Mouse (Mus musculus) hindbrain, embryonic 12.5 days (tissue): ENCODE data around the gene Araf. TPM values are rescaled to one million over a fixed set of nuclear protein-coding genes. Genes with fewer than 3 reads are reported as not detected.

Experiments
- ATAC-seq: fragments of 200-750 bp; cut with Nextera tagmentation; 2 replicates; pipeline ENCODE4 v1.8.0; 2017; ENCODE audit warnings: moderate TSS enrichment; ENCODE audit not compliant: low FRiP score
- H3K27ac ChIP-seq: fragments of 300-500 bp; sonication (generic); 2 replicates; pipeline ENCODE4 v1.5.1; 2016; ENCODE audit warnings: mild to moderate bottlenecking
- H3K27me3 ChIP-seq: fragments of 300-500 bp; sonication (generic); 2 replicates; pipeline ENCODE4 v1.6.1; 2016; ENCODE audit warnings: mild to moderate bottlenecking
- H3K36me3 ChIP-seq: fragments of 300-500 bp; sonication (generic); 2 replicates; pipeline ENCODE4 v1.6.1; 2016; ENCODE audit warnings: mild to moderate bottlenecking
- H3K4me1 ChIP-seq: fragments of 300-500 bp; sonication (generic); 2 replicates; pipeline ENCODE4 v1.6.1; 2016
- H3K4me2 ChIP-seq: fragments of 300-500 bp; sonication (generic); replicated peaks from 2 replicates; pipeline ENCODE4 v1.6.1; 2016; ENCODE audit warnings: mild to moderate bottlenecking
- H3K4me3 ChIP-seq: fragments of 300-500 bp; sonication (generic); 2 replicates; pipeline ENCODE4 v1.5.1; 2016; ENCODE audit warnings: mild to moderate bottlenecking
- H3K9ac ChIP-seq: fragments of 300-500 bp; sonication (generic); 2 replicates; pipeline ENCODE4 v1.6.1; 2016; ENCODE audit warnings: mild to moderate bottlenecking, moderate library complexity
- H3K9me3 ChIP-seq: fragments of 300-500 bp; sonication (generic); replicated peaks from 2 replicates; pipeline ENCODE4 v1.6.1; 2016; ENCODE audit warnings: mild to moderate bottlenecking
- WGBS: fragments of 180-500 bp; shearing (Covaris S2); methylation state at CpG from one replicate; pipeline ENCODE4 v1.1.7; 2016; 5-methylcytosine and 5-hydroxymethylcytosine counted together
- polyA plus RNA-seq: library from polyadenylated mRNA; unstranded; fragments of >200 nt; fragmentation: Nextera tagmentation; extraction: Ambion mirVana; gene quantifications from 2 replicates; pipeline ENCODE4 v1.2.1, GENCODE M21; 2016

Araf gene
- polyA plus RNA-seq, 1 experiment from 2014 or later = 154 TPM

DNA sequence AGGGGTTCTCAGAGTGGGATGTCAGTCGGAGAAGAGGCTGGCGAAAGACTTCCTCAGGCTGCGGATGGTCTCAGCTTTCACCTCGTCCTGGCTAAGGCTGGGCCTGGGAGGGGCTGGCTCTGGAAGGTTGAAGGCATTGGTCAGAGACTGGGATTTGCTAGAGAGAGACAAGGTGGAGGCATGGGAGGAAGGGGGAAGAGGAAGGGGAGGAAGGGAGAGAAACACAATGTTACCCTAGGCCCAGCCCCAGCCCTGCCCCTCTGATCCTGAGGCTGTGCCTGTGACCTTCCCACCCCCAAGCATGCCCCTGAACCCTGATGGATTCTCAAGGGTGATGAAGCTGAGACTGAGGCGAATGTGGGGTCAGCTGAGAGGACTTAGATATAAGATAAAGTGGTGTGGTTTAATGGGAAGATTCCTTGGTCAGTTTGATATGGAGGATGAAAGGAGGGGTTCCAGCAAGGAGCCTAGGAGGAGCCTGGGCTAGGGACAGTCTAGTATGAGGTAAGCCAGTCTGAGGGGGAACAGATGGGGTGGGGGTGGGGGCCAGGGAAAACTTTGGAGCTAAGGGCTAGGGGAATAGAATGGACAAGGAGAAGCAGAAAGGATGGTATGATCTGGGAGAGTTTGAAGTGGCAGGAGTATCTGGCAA lies 64.0 kb downstream of the Araf start:
- no peak overlapping the region for H3K9ac ChIP-seq
- H3K9me3 ChIP-seq = 0 out of 2 replicates have a peak, but pooled peaks cover 6% of the 10 kb centered on the region
- H3K4me2 ChIP-seq = no peak overlapping the region
- H3K27me3 ChIP-seq = no peaks in the 10 kb centered on the region
- peaks cover 8% of the 10 kb centered on the region; the same call in 1 of the 2 replicates for H3K36me3 ChIP-seq
- 58% methylated on average over 5 of the region's 5 CpGs for WGBS
- no peak overlapping the region for H3K4me3 ChIP-seq
- H3K4me1 ChIP-seq = no peaks in the 10 kb centered on the region
- no peak overlapping the region for H3K27ac ChIP-seq
- ATAC-seq = no peak

DNA sequence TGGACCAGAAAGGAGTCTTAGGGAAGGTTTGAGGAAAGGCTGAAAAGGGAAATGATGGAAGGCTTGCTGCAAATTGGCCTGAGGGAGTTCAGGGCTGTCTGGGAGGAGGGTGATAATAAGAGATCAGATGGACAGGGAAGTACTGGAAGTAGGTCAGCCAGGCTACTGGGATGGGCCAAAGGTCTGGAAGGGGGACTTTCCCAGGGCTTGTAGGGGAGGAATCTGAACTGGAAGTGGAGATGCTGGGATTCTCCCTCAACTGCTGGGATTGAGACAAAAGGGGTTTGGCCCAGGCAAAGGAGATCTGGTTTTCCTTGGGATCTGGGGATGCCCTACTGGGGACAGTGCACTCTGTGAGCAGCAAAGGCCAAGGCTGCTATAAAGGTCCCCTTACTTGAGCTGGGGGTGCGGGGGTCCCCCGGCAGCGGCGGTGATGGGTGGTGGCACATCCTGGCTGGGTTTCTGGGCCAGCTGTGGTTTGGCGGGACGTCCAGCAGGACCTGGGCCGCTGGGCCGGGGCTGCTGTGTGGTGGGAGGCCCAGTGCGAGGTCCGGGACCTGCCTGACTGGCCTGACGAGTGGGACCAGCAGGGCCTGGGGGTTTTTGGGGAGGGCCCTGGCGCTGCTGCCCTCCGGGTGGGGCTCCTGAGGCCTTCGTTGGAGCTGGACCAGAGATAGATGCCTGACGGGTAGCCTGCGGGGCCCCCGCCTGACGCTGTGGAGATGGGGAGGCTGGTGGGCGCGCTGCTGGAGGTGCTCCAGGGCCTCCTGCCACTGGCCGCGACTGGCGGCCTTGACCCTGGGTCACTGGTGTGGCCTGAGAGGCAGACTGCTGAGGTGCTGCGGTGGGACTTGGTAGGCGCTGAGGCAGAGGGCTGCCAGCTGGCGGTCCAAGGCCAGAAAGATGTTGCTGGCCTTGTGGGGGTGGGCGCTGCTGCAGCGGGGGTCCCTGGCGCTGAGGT lies 64.8 kb downstream of the Araf start:
- no peak for ATAC-seq
- 0 out of 2 replicates have a peak, but pooled peaks cover 6% of the 10 kb centered on the region for H3K9me3 ChIP-seq
- no peak overlapping the region for H3K4me2 ChIP-seq
- H3K27me3 ChIP-seq = no peaks in the 10 kb centered on the region
- no peak overlapping the region for H3K4me3 ChIP-seq
- H3K36me3 ChIP-seq = 0 out of 2 replicates have a peak, but pooled peaks cover 4% of the 10 kb centered on the region
- whole genome bisulfite sequencing = 46% methylated on average over 28 of the region's 29 CpGs
- no peak overlapping the region for H3K9ac ChIP-seq
- no peaks in the 10 kb centered on the region for H3K4me1 ChIP-seq
- H3K27ac ChIP-seq = no peak overlapping the region

DNA sequence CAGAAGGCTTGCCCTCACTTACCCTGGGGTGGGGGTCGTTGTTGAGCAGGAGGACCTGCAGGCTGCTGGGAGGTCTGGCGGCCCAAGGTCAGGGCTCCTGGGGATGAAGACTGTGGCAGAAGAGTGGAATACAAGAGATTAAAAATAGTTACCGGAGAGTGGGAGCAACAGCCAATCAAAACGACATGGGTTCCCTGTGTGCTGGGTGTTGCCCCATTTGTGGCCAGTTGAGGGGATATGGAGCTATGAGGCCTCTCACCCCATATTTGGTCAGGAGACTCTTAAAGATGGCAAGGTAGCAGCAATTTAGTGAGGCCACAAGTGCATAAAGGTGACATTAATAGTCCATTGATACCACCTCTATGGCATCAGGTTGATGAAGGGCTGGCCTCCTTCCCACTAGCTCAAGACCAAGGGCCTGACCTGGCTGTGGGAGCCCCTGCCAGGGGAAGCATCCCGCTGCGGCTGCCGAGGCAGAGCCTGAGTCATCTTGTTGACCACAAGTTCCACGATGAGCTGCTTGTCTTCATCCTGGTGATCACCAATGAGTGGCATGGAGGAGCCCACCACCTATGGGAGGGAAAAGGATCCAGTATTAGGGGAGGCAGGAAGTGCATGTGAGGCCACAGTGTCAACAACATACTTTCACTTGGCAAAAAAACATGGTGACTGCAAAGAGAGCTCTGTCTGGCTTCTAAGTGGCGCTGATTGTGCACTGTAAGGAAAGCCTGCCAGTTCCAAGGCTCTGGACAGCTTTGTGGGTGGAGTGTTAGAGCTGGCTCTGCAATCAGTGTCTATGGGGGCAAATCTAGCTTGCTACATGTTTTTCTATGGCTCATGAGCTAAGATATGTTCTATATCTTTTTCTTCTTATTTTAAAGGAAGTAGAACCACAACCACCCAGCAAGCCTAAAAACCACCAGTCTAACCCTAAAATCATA lies 65.8 kb downstream of the Araf start:
- Histone ChIP-seq H3K4me2 (no peak overlapping the region), H3K9ac (no peak overlapping the region), H3K4me1 (no peaks in the 10 kb centered on the region), H3K36me3 (0 out of 2 replicates have a peak, but pooled peaks cover under 1% of the 10 kb centered on the region), H3K27me3 (no peaks in the 10 kb centered on the region), H3K27ac (no peak overlapping the region), H3K9me3 (0 out of 2 replicates have a peak, but pooled peaks cover 6% of the 10 kb centered on the region), H3K4me3 (no peak overlapping the region)
- WGBS = 73% methylated on average over 9 of the region's 9 CpGs
- no peak for ATAC-seq

DNA sequence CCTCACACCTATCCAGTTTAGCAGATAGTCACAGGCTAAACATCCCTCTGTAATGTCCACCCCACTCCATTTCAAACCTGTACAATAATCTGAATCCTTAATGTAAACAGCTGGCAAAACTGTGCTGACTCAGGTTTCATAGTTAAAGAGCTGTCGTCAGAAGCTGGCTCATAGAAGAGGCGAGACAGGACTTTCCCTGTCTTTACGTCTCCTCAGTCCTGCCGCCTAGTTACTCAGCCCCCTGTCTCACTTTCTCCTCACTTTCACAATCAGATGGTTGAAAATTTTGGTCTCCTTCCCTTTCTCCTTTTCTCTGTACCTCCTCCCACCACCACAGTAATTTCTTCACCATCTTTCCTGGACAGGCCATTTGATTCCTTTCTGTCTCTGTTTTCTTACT lies 70.5 kb downstream of the Araf start:
- no peak overlapping the region for H3K27ac ChIP-seq
- H3K4me1 ChIP-seq = no peaks in the 10 kb centered on the region
- no peaks in the 10 kb centered on the region for H3K36me3 ChIP-seq
- 64% methylated on average over 4 of the region's 4 CpGs for WGBS
- no peak overlapping the region for H3K4me3 ChIP-seq
- ATAC-seq = no peak
- H3K9ac ChIP-seq = no peak overlapping the region
- H3K9me3 ChIP-seq = no peaks in the 10 kb centered on the region
- H3K27me3 ChIP-seq = no peaks in the 10 kb centered on the region
- H3K4me2 ChIP-seq = no peak overlapping the region

DNA sequence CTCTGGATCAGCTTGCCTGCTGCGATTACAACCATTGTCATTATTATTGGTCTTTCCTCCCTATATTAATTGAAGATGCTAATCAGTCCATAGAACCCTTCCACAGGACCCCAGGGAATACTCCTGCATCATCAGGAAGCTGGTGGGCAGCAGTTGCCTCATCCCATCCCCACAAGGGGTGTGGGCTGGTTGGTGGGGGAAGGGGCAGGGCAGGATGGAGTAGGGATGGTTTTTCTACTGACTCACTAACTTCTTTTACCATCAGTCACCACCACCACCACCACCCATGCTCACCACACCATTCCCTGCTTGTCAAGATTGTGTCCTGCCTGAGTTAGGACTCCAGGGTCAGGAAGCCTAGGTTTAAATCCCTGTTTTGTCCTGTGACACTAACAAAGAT lies 71.6 kb downstream of the Araf start:
- no peaks in the 10 kb centered on the region for H3K27me3 ChIP-seq
- no peak for ATAC-seq

DNA sequence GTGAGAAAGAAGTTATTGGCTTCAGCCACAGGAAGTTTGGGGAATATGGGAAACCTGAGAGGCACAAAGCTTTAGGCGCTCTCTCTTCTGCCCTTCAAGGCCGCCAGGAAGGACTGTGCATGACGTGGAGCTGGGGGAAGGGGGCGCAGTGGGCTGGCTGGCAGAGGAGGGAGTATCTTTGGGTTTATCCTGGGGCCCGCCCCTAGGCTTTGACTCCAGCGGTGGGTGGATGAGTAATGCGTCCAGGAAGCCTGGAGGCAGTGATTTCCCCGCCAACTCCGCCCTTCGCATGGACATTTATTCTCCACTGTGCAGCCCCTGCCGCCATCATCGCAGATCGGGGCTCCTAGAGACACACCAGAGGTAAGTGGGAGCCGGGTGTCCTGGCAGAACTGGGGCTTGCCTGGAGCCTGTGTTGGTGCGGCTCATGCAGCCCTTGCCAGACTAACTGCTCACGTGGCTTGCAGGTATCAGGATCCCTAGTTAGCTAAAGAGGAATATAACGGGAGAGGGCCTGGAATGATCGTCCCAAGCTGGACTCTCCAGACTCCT lies 72.4 kb downstream of the Araf start, which contains the start of gene Timp1:
Gene Timp1, plus strand, starts transcription at position 205 of the 552 bp plus-strand sequence.
- no peaks in the 10 kb centered on the region for H3K4me1 ChIP-seq
- no peaks in the 10 kb centered on the region for H3K36me3 ChIP-seq
- no peaks in the 10 kb centered on the region for H3K27me3 ChIP-seq
- H3K4me3 ChIP-seq = peak within 1 kb of the TSS; percentile 21
- H3K9me3 ChIP-seq = no peaks in the 10 kb centered on the region
- 28% methylated on average over 14 of the region's 18 CpGs for WGBS
- H3K4me2 ChIP-seq = peak within 1 kb of the TSS; percentile 33
- no peak within 1 kb of the TSS for H3K27ac ChIP-seq
- no peak within 1 kb of the TSS for H3K9ac ChIP-seq
- ATAC-seq = no peak

More for the DNA sequence above, 71.6 kb downstream of the Araf start:
- Histone ChIP-seq H3K27ac (no peak overlapping the region), H3K9ac (no peak overlapping the region), H3K4me1 (no peaks in the 10 kb centered on the region), H3K9me3 (no peaks in the 10 kb centered on the region), H3K4me2 (no peak overlapping the region), H3K36me3 (no peaks in the 10 kb centered on the region), H3K4me3 (no peak overlapping the region)
- 76% methylated on average over 1 of the region's 1 CpGs for WGBS

DNA sequence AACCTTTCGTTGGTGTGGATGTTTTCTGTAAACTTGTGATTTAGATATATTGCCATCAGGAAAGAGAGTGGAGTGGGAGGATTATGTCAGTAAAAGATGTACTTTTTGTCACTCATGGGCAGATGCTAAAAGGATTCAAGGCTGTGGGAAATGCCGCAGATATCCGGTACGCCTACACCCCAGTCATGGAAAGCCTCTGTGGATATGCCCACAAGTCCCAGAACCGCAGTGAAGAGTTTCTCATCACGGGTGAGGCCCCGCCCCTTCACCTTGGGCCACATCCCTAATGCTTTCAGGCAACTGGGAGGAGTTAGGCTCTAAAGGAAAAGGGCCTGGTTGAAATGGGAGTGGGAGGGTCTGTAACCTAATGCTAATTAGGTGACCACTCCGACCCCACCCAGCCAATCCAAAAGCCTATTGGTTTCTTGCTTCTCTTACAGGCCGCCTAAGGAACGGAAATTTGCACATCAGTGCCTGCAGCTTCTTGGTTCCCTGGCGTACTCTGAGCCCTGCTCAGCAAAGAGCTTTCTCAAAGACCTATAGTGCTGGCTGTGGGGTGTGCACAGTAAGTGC lies 75.4 kb downstream of the Araf start:
- 37% methylated on average over 11 of the region's 11 CpGs for WGBS
- Histone ChIP-seq H3K4me1 (no peaks in the 10 kb centered on the region), H3K27ac (no peak overlapping the region), H3K36me3 (no peaks in the 10 kb centered on the region), H3K27me3 (no peaks in the 10 kb centered on the region), H3K4me2 (no peak overlapping the region), H3K9ac (no peak overlapping the region), H3K4me3 (no peak overlapping the region), H3K9me3 (no peaks in the 10 kb centered on the region)
- ATAC-seq = no peak

DNA sequence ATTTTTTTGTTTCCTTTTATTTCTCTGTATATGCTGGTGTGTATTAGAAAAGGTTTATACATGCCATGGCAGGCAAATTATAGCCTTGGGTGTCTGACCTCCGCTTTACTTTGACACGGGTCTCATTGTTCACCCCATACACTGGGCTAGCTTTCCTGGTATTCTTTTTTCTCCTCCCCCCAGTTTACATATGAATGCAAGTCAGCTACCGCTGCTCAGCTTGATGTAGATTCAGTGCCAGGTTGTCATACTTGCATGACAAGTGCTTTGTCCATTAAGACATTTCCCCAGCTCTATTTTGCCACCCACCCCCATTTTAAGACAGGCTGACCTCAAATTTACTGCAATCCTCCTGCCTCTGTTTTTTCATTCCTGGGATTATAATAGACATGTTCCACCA lies 77.6 kb downstream of the Araf start:
- no peaks in the 10 kb centered on the region for H3K9me3 ChIP-seq
- H3K9ac ChIP-seq = no peak overlapping the region
- H3K4me1 ChIP-seq = no peaks in the 10 kb centered on the region
- H3K4me2 ChIP-seq = no peak overlapping the region
- WGBS = 33% methylated on average over 3 of the region's 3 CpGs
- H3K27ac ChIP-seq = no peak overlapping the region
- no peaks in the 10 kb centered on the region for H3K27me3 ChIP-seq
- no peak for ATAC-seq
- H3K36me3 ChIP-seq = no peaks in the 10 kb centered on the region
- H3K4me3 ChIP-seq = no peak overlapping the region

DNA sequence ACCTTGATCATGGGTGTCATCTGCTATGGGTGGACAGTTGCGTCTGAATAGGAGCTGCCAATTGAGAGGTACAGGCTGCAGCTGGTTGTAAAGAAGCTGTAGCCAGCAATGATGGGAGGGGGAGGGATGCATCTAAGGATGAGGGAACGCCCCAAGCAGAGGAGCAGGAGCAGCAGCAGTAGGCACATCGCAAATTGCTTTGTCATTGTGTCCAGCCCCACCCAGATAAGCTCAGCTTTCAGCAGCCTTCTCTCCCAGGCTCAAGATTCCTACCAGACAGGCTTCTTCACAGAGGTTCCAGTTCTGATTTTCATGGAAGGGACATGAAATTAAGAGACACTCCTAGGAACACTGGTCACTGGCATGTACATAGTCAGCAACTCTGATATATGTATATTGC lies 112.5 kb downstream of the Araf start:
- Histone ChIP-seq H3K36me3 (0 out of 2 replicates have a peak, but pooled peaks cover 4% of the 10 kb centered on the region), H3K9me3 (no peaks in the 10 kb centered on the region), H3K4me3 (no peak overlapping the region), H3K27me3 (no peaks in the 10 kb centered on the region), H3K9ac (no peak overlapping the region), H3K27ac (no peak overlapping the region), H3K4me2 (no peak overlapping the region), H3K4me1 (no peaks in the 10 kb centered on the region)
- ATAC-seq = no peak
- 58% methylated on average over 3 of the region's 3 CpGs for WGBS
